Mouse (Mus musculus) liver, adult 2 months (tissue): ENCODE data around the gene Gpalpp1. TPM values are rescaled to one million over a fixed set of nuclear protein-coding genes. Genes with fewer than 3 reads are reported as not detected.

Experiments
- DNase-seq: peaks from one replicate; pipeline ENCODE4 v3.0.0-alpha.2; 2011; ENCODE audit warnings: low read depth, low spot score; ENCODE audit errors: extremely low read depth
- H3K27ac ChIP-seq: fragments of 200-500 bp; replicated peaks from 2 replicates; pipeline ENCODE4 v1.5.1; 2012; ENCODE audit warnings: low read depth, mild to moderate bottlenecking, control low read depth, inconsistent platforms, low read length; ENCODE audit not compliant: insufficient read depth
- H3K27me3 ChIP-seq: fragments of 200-500 bp; 2 replicates; pipeline ENCODE4 v1.6.1; 2012; ENCODE audit warnings: mild to moderate bottlenecking, moderate library complexity, low read length, inconsistent platforms; ENCODE audit not compliant: control insufficient read depth, insufficient read depth
- H3K36me3 ChIP-seq: fragments of 200-500 bp; 2 replicates; pipeline ENCODE4 v1.6.1; 2012; ENCODE audit warnings: low read length, inconsistent platforms; ENCODE audit not compliant: control insufficient read depth, insufficient read depth
- H3K4me1 ChIP-seq: fragments of 200-500 bp; 2 replicates; pipeline ENCODE4 v1.6.1; 2011; ENCODE audit warnings: low read length; ENCODE audit not compliant: control insufficient read depth, insufficient read depth
- H3K4me3 ChIP-seq: fragments of 200-500 bp; 2 replicates; pipeline ENCODE4 v1.5.1; 2011; ENCODE audit warnings: low read depth, mild to moderate bottlenecking, control low read depth, low read length, moderate library complexity; ENCODE audit not compliant: insufficient read depth
- H3K79me2 ChIP-seq: fragments of 200-500 bp; 2 replicates; pipeline ENCODE4 v1.6.1; 2012; ENCODE audit warnings: inconsistent platforms, mild to moderate bottlenecking, low read length, moderate library complexity; ENCODE audit not compliant: control insufficient read depth, insufficient read depth
- H3K9ac ChIP-seq: fragments of 200-500 bp; 2 replicates; pipeline ENCODE4 v1.6.1; 2012; ENCODE audit warnings: low read depth, mild to moderate bottlenecking, control low read depth, inconsistent platforms, low read length
- CTCF ChIP-seq: fragments of 200-500 bp; IDR thresholded peaks from 2 replicates; pipeline ENCODE4 v1.5.1; 2011; ENCODE audit warnings: low read depth, low read length, control low read depth
- POLR2A ChIP-seq: fragments of 200-500 bp; IDR thresholded peaks from 2 replicates; pipeline ENCODE4 v1.6.1; 2011; ENCODE audit warnings: low read length, control low read depth; ENCODE audit not compliant: insufficient read depth; ENCODE audit errors: extremely low read depth
- WGBS: fragments of 180-500 bp; shearing (Covaris S2); methylation state at CpG from one replicate; pipeline ENCODE4 v1.1.7; 2018; 5-methylcytosine and 5-hydroxymethylcytosine counted together
- polyA plus RNA-seq: library from polyadenylated mRNA; depleted of rRNA; stranded (reverse); fragments of >200 nt; gene quantifications from 2 replicates; pipeline ENCODE4 v1.2.3, GENCODE M21; 2012
- total RNA-seq: library from RNA; depleted of rRNA; stranded (reverse); fragments of >200 nt; gene quantifications from 2 replicates; pipeline ENCODE4 v1.2.3, GENCODE M21; 2014

Gene Gpalpp1
- total and polyA plus RNA-seq, 2 experiments, result 2.0 to 8.6 TPM

GRCm38 (mm10) chr14:76121901-76122662 lies 11.5 kb upstream of the Gpalpp1 start:
- Histone ChIP-seq H3K79me2 (no peaks in the 10 kb centered on the region; the same call in 1 of the 2 replicates), H3K36me3 (peaks cover 50% of the 10 kb centered on the region), H3K4me1 (peaks cover 8% of the 10 kb centered on the region), H3K9ac (no peak overlapping the region), H3K4me3 (no peak overlapping the region), H3K27ac (peak overlapping the region; percentile 65), H3K27me3 (no peaks in the 10 kb centered on the region)
- DNase-seq, result peak; percentile 38
- TF ChIP-seq CTCF, result peak; percentile 76
- TF ChIP-seq POLR2A, result no peak
- WGBS, result 58% methylated on average over 6 of the region's 6 CpGs

GRCm38 (mm10) chr14:76120472-76120871 lies 9.9 kb upstream of the Gpalpp1 start:
- no peaks in the 10 kb centered on the region for H3K27me3 ChIP-seq
- H3K4me1 ChIP-seq, result peaks cover 8% of the 10 kb centered on the region
- no peak for TF ChIP-seq POLR2A
- no peak for TF ChIP-seq CTCF
- H3K4me3 ChIP-seq, result no peak overlapping the region
- no peak for DNase-seq
- no peaks in the 10 kb centered on the region; the same call in 1 of the 2 replicates for H3K79me2 ChIP-seq
- H3K36me3 ChIP-seq, result peaks cover 48% of the 10 kb centered on the region
- H3K27ac ChIP-seq, result no peak overlapping the region
- 93% methylated on average over 4 of the region's 4 CpGs for WGBS
- H3K9ac ChIP-seq, result no peak overlapping the region

GRCm38 (mm10) chr14:76118963-76119362 lies 8.4 kb upstream of the Gpalpp1 start:
- H3K9ac ChIP-seq, result no peak overlapping the region
- peaks cover 8% of the 10 kb centered on the region for H3K4me1 ChIP-seq
- no peak for TF ChIP-seq CTCF
- no peak for TF ChIP-seq POLR2A
- DNase-seq, result no peak
- H3K79me2 ChIP-seq, result no peaks in the 10 kb centered on the region; the same call in 1 of the 2 replicates
- H3K4me3 ChIP-seq, result no peak overlapping the region
- no peak overlapping the region for H3K27ac ChIP-seq
- H3K36me3 ChIP-seq, result peaks cover 52% of the 10 kb centered on the region
- H3K27me3 ChIP-seq, result no peaks in the 10 kb centered on the region
- WGBS, result 72% methylated on average over 4 of the region's 4 CpGs

GRCm38 (mm10) chr14:76115744-76116143 lies 5.2 kb upstream of the Gpalpp1 start:
- no peak for TF ChIP-seq CTCF
- no peak for TF ChIP-seq POLR2A
- Histone ChIP-seq H3K9ac (no peak overlapping the region), H3K4me1 (peaks cover 6% of the 10 kb centered on the region), H3K27me3 (no peaks in the 10 kb centered on the region), H3K36me3 (peaks cover 50% of the 10 kb centered on the region), H3K4me3 (no peak overlapping the region), H3K27ac (no peak overlapping the region), H3K79me2 (no peaks in the 10 kb centered on the region; the same call in 1 of the 2 replicates)
- WGBS, result 81% methylated on average over 5 of the region's 5 CpGs
- DNase-seq, result no peak

GRCm38 (mm10) chr14:76099543-76099942 lies 11.0 kb downstream of the Gpalpp1 start:
- no peak for DNase-seq
- H3K79me2 ChIP-seq, result no peaks in the 10 kb centered on the region
- no peak overlapping the region for H3K4me3 ChIP-seq
- no peak overlapping the region for H3K9ac ChIP-seq
- WGBS, result 76% methylated on average over 9 of the region's 9 CpGs
- H3K27ac ChIP-seq, result no peak overlapping the region
- no peaks in the 10 kb centered on the region for H3K4me1 ChIP-seq
- no peaks in the 10 kb centered on the region for H3K27me3 ChIP-seq
- TF ChIP-seq POLR2A, result no peak
- no peak for TF ChIP-seq CTCF
- peaks cover 56% of the 10 kb centered on the region for H3K36me3 ChIP-seq

- Histone ChIP-seq H3K79me2 (no peaks in the 10 kb centered on the region), H3K4me3 (no peak overlapping the region), H3K36me3 (peaks cover 60% of the 10 kb centered on the region), H3K9ac (no peak overlapping the region), H3K27me3 (no peaks in the 10 kb centered on the region), H3K27ac (no peak overlapping the region), H3K4me1 (no peaks in the 10 kb centered on the region)
- TF ChIP-seq CTCF, result no peak
- no peak for TF ChIP-seq POLR2A
- 97% methylated on average over 5 of the region's 5 CpGs for WGBS
- no peak for DNase-seq
Measured at GRCm38 (mm10) chr14:76097815-76098214, 12.7 kb downstream of the Gpalpp1 start.
